Mouse (Mus musculus): ENCODE data around the gene Ube2v1.

Gene Ube2v1

DNA sequence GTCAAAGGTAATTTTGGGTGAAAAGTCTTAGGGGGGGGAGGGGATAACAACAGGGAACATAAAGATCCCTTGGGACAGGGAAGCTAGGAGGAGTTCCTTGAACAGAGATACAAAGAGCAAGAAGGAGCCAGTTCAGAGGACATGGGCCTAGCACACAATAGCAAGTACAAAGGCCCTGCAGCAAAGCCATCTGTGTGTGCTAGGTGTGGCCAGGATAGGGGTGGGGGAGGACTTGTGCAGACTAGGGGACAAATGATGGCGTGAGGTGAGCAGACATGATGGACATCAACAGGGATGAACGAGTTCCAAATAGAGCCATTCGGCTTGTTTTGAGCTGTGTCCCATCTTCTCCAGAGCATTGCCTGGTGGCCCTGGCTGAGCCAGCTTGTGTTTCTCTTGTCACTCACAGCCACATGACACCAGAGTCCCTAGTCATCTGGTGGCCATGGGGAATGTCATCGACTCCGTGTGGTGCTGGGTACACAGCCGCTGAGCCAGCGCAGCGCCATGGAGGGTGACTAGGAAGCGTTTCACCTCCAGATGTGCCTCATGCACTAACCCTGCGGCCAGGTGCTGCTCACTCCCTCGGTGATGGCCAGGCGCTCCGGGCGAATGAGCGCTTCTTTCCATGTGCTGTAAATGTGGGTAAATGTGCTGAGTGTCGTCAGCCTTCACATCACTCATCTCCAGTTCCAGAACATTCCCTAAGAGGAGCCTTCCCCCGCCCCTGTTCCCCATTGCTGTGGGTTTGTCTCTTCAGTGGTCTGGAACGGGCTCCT lies 60.3 kb downstream of the Ube2v1 start:
- in situ Hi-C loops (cut with MboI; ENCODE audit: unreplicated experiment in 2 of 2), result no loop called here

- in situ Hi-C loops (cut with MboI; ENCODE audit: unreplicated experiment in 2 of 2), result no loop called here
Measured at GRCm38 (mm10) chr2:167570815-167571214, 61.1 kb downstream of the Ube2v1 start.

DNA sequence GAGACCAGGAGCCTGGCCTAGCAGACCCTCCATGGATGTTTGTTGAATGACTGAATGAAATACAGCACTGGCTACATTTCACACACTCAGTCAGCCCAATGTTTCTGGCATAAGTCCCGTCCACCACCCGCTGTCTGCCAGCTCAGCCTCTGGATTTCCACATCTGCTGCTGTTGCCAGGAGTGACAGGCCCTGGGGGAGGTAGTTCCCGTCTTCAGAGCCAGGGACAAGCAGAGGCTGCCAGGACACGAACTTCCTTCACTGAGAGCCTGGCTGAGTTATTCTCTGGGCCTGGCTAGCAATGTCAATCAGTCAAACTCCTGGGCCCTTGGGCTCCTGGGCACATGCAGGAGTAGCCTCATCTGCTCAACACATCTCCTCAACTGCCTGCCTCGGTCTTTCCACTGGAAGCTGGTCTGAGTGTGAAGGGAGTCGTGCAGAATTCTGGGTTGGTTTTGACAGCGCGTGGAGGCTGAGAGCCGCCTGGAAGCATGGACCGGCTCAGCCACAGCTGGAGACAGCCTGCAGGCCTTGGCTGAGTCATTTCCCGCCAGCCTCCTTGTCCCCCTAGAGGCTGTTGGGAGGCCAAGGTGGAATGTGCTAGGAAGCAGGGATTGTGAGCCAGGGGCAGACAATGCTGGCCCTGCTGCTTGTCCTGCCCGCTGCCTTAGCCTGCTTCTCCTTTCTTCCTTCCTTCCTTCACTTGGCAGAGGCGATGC lies 61.8 kb downstream of the Ube2v1 start:
- in situ Hi-C loops (cut with MboI; ENCODE audit: unreplicated experiment in 2 of 2), result no loop called here

DNA sequence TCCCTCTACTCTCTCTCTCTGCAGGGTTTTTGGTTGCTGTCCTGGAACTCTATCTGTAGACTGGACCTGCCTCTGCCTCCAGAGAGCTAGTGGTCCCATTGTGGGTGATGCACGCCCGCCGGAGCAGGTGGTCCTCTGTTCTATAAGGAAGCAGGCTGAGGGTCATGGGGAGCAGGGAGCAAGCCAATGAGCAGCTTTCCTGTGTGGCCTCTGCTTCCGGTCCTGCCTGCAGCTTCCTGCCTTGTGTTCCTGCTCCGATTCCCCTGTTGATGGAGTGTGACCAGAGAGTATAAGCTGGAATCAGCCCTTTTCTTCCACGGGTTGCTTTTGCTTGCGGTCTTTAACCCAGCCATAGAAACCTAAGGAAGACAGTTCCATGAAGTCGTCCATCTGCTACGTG lies 63.8 kb downstream of the Ube2v1 start:
- in situ Hi-C loops (cut with MboI; ENCODE audit: unreplicated experiment in 2 of 2), result no loop called here

GRCm38 (mm10) chr2:167565682-167566081 lies 66.2 kb downstream of the Ube2v1 start:
- in situ Hi-C loops (cut with MboI; ENCODE audit: unreplicated experiment in 2 of 2), result no loop called here

- in situ Hi-C loops (cut with MboI; ENCODE audit: unreplicated experiment in 2 of 2), result no loop called here
Measured at GRCm38 (mm10) chr2:167565312-167565656, 66.6 kb downstream of the Ube2v1 start.

DNA sequence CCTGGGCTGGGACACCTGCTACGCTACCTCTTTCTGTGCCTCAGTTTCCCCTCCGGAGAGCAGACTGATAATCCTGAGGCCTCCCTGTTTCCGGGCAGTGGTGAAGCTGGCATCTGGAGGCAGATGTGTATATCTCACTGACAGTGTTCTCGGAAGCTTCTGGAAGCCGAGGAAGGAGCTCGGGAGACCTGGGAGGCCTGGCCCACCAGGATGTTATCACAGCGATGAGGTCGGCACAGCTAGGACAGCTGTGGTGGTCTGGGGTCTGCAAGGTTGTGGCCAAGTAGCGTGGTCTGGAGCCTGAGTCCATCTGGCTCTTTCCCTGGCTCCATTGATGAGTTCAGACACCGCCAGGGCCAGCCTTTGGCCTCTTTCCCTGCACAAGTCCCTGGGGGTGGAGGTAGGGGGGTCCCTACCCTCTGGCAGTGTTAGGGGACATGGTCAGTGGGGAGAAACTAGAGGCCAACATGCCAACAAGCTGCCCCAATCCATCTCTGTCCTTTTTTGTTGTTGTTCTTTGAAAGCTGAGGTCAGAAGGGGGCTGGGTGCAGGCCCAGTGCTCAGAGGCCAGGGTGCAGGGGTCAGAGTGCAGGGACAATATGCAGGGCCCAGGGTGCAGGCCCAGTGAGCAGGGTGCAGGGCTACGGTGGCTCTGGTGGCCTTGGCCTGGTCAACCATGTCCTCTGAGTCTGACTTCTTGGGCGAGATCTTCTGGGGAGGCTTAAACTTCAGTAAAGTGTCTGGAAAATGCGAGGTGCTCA lies 67.2 kb downstream of the Ube2v1 start:
- in situ Hi-C loops (cut with MboI; ENCODE audit: unreplicated experiment in 2 of 2), result no loop called here

DNA sequence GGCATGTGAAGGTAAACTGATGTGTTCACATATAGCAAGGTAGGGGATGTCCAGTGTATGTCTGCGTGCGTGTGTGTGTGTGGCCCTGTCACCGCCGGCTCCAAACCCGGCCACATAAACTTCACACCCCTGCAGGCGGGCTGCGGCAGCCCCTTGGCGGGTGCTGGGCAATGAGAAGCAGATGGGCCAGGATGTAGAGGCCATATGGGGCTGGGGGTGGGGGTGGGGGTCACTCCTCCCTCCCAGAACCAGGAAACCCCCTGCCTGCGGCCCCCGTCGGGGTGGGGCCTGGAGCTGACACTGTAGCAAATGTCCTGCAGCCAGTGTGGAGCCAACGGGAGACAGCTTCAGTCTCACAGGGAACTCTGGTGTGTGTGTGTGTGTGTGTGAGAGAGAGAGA lies 68.2 kb downstream of the Ube2v1 start:
- in situ Hi-C loops (cut with MboI; ENCODE audit: unreplicated experiment in 2 of 2), result no loop called here

DNA sequence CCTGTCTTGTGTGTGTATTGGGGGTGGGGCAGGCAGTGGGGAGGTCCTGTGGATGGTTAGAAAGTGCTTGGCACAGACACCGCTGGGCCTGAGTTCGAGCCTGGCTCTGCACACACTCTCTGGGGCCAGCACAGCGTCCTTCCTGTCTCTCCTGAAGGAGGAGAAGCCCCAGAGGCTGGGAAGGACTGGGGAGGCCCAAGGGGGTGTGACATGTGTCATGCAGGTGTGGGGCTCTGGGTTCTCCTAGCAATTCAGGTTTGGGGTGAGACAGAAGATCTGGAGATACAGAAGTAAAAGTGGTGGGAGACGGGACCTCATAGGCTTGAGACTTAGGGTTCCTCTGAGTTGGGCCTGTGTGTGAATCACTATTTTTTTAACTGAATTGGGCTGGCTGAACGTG lies 68.9 kb downstream of the Ube2v1 start:
- in situ Hi-C loops (cut with MboI; ENCODE audit: unreplicated experiment in 2 of 2), result no loop called here

- in situ Hi-C loops (cut with MboI; ENCODE audit: unreplicated experiment in 2 of 2), result no loop called here
Measured at GRCm38 (mm10) chr2:167562101-167562500, 69.8 kb downstream of the Ube2v1 start.

DNA sequence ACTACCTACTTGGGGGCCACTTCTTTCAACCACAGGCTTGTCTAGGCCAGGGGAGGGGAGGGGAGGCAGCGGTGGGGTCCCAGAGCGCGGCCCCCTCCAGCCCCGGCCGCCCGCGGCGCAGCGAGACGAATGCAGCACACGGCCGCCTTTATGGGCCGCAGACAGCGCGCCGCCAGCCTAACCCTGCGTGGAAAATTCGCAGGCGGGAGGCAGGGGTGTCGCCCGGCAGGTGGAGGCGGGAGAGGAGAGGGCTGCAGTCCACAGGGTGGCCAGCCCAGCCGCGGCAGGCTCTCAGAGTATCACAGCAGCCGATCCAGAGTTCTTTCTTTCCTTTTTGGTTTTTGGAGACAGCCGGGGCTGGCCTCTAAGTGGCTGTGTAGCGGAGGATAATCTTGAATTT lies 72.5 kb downstream of the Ube2v1 start:
- in situ Hi-C loops (cut with MboI; ENCODE audit: unreplicated experiment in 2 of 2), result no loop called here

Data from v-Abl transformed pro-B cells (cell line).